Mouse (Mus musculus) liver, adult 2 months (tissue): ENCODE results near the gene Usp3.

Experiments
- CTCF ChIP-seq: fragments of 200-500 bp; IDR thresholded peaks from 2 replicates; pipeline ENCODE4 v1.5.1; 2011; ENCODE audit warnings: low read depth, low read length, control low read depth
- POLR2A ChIP-seq: fragments of 200-500 bp; IDR thresholded peaks from 2 replicates; pipeline ENCODE4 v1.6.1; 2011; ENCODE audit warnings: low read length, control low read depth; ENCODE audit not compliant: insufficient read depth; ENCODE audit errors: extremely low read depth

DNA sequence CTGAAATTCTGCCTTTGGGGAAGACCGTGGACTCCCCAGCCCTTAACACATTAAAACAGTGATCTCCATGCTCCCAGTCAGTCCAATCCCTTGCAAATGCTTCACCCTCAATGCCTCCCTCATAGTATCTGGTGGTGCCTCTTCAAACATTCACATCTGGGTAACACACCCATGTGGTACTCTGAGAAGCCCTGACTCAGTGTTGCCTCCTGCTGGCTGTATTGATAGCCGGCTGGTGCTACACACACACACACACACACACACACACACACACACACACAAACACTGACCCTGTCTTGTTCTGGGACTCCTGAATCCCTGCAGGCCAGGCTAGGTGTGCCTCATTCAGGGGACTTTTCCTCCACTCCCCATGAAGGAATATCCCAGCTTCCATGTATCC, 24.9 kb upstream of the Usp3 start:
- TF ChIP-seq CTCF (no peak), POLR2A (no peak)
